Mouse (Mus musculus) heart, embryonic 15.5 days (tissue): Measurements from ENCODE around the gene Gm37419. TPM values are rescaled to one million over a fixed set of nuclear protein-coding genes. Genes with fewer than 3 reads are reported as not detected.
A peak's percentile ranks its signal among the peaks of the same experiment; 100 is the strongest.

Experiments
- ATAC-seq: fragments of 200-750 bp; cut with Nextera tagmentation; replicated peaks from 2 replicates; pipeline ENCODE4 v1.8.0; 2017; ENCODE audit warnings: low read depth, moderate TSS enrichment; ENCODE audit not compliant: insufficient number of reproducible peaks, insufficient read depth, low FRiP score
- H3K27ac ChIP-seq: fragments of 300-500 bp; sonication (generic); 2 replicates; pipeline ENCODE4 v1.5.1; 2015; ENCODE audit warnings: mild to moderate bottlenecking, inconsistent platforms
- H3K27me3 ChIP-seq: fragments of 300-500 bp; sonication (generic); 2 replicates; pipeline ENCODE4 v1.6.1; 2015; ENCODE audit warnings: inconsistent platforms
- H3K36me3 ChIP-seq: fragments of 300-500 bp; sonication (generic); 2 replicates; pipeline ENCODE4 v1.6.1; 2015; ENCODE audit warnings: mild to moderate bottlenecking, inconsistent platforms
- H3K4me1 ChIP-seq: fragments of 300-500 bp; sonication (generic); replicated peaks from 2 replicates; pipeline ENCODE4 v1.6.1; 2015; ENCODE audit warnings: inconsistent platforms
- H3K4me2 ChIP-seq: fragments of 300-500 bp; sonication (generic); 2 replicates; pipeline ENCODE4 v1.6.1; 2015; ENCODE audit warnings: inconsistent platforms, mild to moderate bottlenecking, moderate library complexity
- H3K4me3 ChIP-seq: fragments of 300-500 bp; sonication (generic); 2 replicates; pipeline ENCODE4 v1.5.1; 2015; ENCODE audit warnings: mild to moderate bottlenecking, inconsistent platforms
- H3K9ac ChIP-seq: fragments of 300-500 bp; sonication (generic); 2 replicates; pipeline ENCODE4 v1.6.1; 2015; ENCODE audit warnings: mild to moderate bottlenecking, inconsistent platforms
- H3K9me3 ChIP-seq: fragments of 300-500 bp; sonication (generic); replicated peaks from 2 replicates; pipeline ENCODE4 v1.6.1; 2016; ENCODE audit warnings: inconsistent platforms
- WGBS: fragments of 180-500 bp; shearing (Covaris S2); methylation state at CpG from one replicate; pipeline ENCODE4 v1.1.7; 2015; ENCODE audit warnings: mixed read lengths; 5-methylcytosine and 5-hydroxymethylcytosine counted together
- polyA plus RNA-seq: library from polyadenylated mRNA; unstranded; fragments of >200 nt; fragmentation: Nextera tagmentation; extraction: Ambion mirVana; gene quantifications from 2 replicates; pipeline ENCODE4 v1.2.1, GENCODE M21; 2015

Gene Gm37419
- polyA plus RNA-seq: not detected in 2 replicates

DNA sequence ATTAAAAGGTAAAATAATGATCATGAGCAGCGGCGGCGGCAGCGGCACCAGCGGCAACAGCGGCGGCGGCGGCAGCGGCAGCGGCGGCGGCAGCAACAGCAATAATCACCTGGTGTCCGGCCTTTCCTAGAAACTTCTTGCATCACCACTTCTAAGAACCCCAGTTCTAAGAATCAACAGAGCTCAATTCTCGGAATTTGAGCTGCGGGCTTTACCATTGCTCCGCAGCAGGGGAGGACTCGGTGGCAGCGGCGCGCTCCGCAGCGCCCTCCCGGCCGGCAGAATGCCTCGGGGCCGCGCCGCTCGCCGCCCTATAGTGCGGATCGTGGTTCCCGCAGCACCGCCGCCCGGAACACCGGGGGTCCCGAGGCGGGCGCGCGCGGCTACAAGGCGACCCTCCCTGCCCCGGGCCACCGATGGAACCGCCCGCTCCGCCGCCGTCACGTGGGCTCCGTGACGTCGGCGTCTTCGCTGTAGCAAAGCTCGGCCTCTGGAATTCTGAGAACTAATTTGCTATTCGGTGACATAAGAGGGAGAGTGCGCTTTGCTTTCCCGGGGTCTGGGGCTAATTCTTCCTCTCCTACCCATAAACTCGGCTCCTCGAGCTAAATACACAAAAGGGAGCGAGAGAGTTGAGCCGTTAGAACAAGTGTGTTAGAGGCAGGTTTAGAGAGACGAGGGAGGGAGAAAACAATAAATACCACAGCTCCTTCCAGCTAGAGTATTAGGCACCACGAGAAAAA lies at the start of gene Gm37419, which contains the start of gene Bcl6:
Gm37419 (plus strand) TSS at position 17 of the 743 bp plus-strand sequence.
Bcl6 (minus strand) TSS at position 387 of the 743 bp plus-strand sequence.
- Histone ChIP-seq H3K4me2 (peak within 1 kb of the TSS; percentile 93), H3K36me3 (no peaks in the 10 kb centered on the region), H3K9me3 (no peaks in the 10 kb centered on the region), H3K27me3 (no peaks in the 10 kb centered on the region), H3K4me1 (peaks cover 37% of the 10 kb centered on the region), H3K4me3 (peak within 1 kb of the TSS; percentile 75), H3K27ac (peak within 1 kb of the TSS; percentile 98), H3K9ac (peak within 1 kb of the TSS; percentile 87)
- ATAC-seq: peak; percentile 68
- under 1% methylated on average over 68 of the region's 68 CpGs for WGBS

DNA sequence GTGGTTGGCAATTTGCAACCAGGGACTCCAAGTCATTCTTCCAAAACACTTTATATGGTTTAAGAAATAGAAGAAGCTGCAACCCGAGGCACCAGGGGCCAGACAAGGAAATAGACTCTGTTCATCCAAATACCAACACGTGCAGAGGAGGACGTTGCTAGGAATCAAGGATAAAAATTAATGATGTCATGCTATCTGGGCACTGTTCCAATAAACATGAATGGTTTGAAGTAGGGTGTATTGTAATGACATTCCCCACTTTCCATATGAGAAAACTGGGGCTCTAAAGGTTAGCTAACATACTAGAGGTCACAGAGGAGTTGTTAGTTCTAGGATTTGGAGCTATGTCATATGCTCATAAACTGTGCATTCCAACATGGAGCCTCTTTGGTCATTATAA lies 43.5 kb upstream of the Gm37419 start:
- Histone ChIP-seq H3K9me3 (no peaks in the 10 kb centered on the region), H3K4me2 (no peak overlapping the region), H3K4me3 (no peak overlapping the region), H3K27me3 (no peaks in the 10 kb centered on the region), H3K27ac (no peak overlapping the region), H3K4me1 (no peaks in the 10 kb centered on the region; the same call in 1 of the 2 replicates), H3K9ac (no peak overlapping the region), H3K36me3 (no peaks in the 10 kb centered on the region)
- ATAC-seq: no peak
- 18% methylated on average over 3 of the region's 3 CpGs for WGBS

GRCm38 (mm10) chr16:23947654-23948053 lies 40.6 kb upstream of the Gm37419 start:
- Histone ChIP-seq H3K27ac (no peak overlapping the region), H3K9me3 (no peaks in the 10 kb centered on the region), H3K36me3 (no peaks in the 10 kb centered on the region), H3K4me1 (no peaks in the 10 kb centered on the region; the same call in 1 of the 2 replicates), H3K27me3 (no peaks in the 10 kb centered on the region), H3K9ac (no peak overlapping the region), H3K4me3 (no peak overlapping the region), H3K4me2 (no peak overlapping the region)
- WGBS: 86% methylated on average over 6 of the region's 6 CpGs
- ATAC-seq: no peak

DNA sequence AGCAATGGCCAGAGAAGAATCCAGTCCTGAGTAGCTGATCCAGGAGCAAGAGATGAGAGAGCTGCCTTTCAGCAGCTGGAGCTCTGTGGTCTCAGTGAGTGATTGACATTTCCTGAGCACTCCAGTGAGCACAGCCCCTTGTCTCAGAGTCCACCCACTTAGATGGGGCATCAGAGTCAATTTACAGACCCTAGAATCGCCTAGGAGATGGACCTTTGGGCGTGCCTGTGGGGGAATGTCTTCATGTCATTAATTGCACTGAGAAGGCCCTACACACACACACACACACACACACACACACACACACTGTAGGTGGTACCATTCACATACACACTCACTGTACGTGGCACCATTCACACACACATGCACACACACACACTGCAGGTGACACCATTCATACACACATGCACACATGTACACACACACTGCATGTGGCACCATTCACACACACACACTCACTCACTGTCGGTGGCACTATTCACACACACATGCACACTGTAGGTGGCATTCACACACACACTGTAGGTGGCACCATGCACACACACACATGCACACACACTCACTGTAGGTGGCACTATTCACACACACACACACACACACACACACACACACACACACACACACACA lies 36.1 kb upstream of the Gm37419 start:
- 0 out of 2 replicates have a peak, but pooled peaks cover 3% of the 10 kb centered on the region for H3K4me1 ChIP-seq
- no peak for ATAC-seq
- no peak overlapping the region for H3K4me3 ChIP-seq

GRCm38 (mm10) chr16:23953189-23953958 lies 34.9 kb upstream of the Gm37419 start:
- Histone ChIP-seq H3K4me3 (no peak overlapping the region), H3K27ac (no peak overlapping the region), H3K4me2 (no peak overlapping the region), H3K4me1 (0 out of 2 replicates have a peak, but pooled peaks cover 3% of the 10 kb centered on the region), H3K27me3 (no peaks in the 10 kb centered on the region), H3K9ac (no peak overlapping the region), H3K36me3 (no peaks in the 10 kb centered on the region), H3K9me3 (no peaks in the 10 kb centered on the region)
- no peak for ATAC-seq
- 39% methylated on average over 11 of the region's 11 CpGs for WGBS

More for the DNA sequence above, 36.1 kb upstream of the Gm37419 start:
- Histone ChIP-seq H3K4me2 (no peak overlapping the region), H3K9me3 (no peaks in the 10 kb centered on the region), H3K36me3 (no peaks in the 10 kb centered on the region), H3K27me3 (no peaks in the 10 kb centered on the region), H3K27ac (no peak overlapping the region), H3K9ac (no peak overlapping the region)
- 72% methylated on average over 4 of the region's 4 CpGs for WGBS

DNA sequence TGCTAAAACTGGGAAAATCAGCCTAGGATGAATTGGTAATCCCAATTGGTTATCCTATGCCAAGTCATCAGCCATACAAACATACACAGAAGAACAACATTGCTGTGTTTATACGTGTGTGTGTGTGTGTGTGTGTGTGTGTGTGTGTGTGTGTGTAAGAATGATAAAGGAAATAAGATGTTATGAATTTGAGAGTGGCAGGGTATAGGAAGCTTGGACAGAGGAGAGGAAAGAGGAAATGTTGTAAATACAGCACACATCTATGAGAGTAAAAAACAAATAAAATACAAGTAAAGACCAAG lies 34.4 kb upstream of the Gm37419 start:
- H3K36me3 ChIP-seq: no peaks in the 10 kb centered on the region
- no peak overlapping the region for H3K27ac ChIP-seq
- WGBS: 0% methylated on average over 1 of the region's 1 CpGs
- ATAC-seq: no peak
- H3K9ac ChIP-seq: no peak overlapping the region
- 0 out of 2 replicates have a peak, but pooled peaks cover 3% of the 10 kb centered on the region for H3K4me1 ChIP-seq
- H3K27me3 ChIP-seq: no peaks in the 10 kb centered on the region
- H3K4me2 ChIP-seq: no peak overlapping the region
- H3K9me3 ChIP-seq: no peaks in the 10 kb centered on the region
- no peak overlapping the region for H3K4me3 ChIP-seq

GRCm38 (mm10) chr16:23958938-23959337 lies 29.3 kb upstream of the Gm37419 start:
- no peak for ATAC-seq
- Histone ChIP-seq H3K4me3 (no peak overlapping the region), H3K27me3 (no peaks in the 10 kb centered on the region), H3K36me3 (no peaks in the 10 kb centered on the region), H3K27ac (no peak overlapping the region), H3K9me3 (no peaks in the 10 kb centered on the region), H3K4me1 (peaks cover under 1% of the 10 kb centered on the region; the same call in 1 of the 2 replicates), H3K9ac (no peak overlapping the region), H3K4me2 (no peak overlapping the region)

DNA sequence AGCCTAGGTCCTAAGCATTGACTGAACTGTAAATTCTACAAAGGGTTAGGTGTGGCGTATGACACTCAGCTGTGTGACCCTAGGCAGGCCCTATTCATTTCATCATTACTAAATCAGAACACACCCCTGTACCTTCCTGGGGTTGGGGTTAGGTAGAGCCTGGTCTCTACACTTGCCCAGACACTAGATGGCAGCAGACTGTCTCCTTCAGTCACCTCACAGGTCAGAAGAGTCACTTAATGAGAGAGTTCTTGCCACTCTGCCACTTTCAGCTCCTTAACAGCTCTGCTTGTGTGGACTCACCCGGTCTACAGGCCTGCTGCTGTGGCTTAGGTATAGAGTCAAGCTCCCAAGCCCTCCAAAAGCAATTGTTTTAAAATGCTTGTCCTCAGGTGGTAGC lies 25.9 kb upstream of the Gm37419 start:
- no peak overlapping the region for H3K4me3 ChIP-seq
- 81% methylated on average over 2 of the region's 2 CpGs for WGBS
- no peak overlapping the region for H3K4me2 ChIP-seq
- no peak overlapping the region for H3K9ac ChIP-seq
- ATAC-seq: peak; percentile 35; the same call in 1 of the 2 replicates
- no peak overlapping the region for H3K27ac ChIP-seq
- H3K4me1 ChIP-seq: peaks cover 9% of the 10 kb centered on the region
- no peaks in the 10 kb centered on the region for H3K27me3 ChIP-seq
- no peaks in the 10 kb centered on the region; the same call in 1 of the 2 replicates for H3K36me3 ChIP-seq
- no peaks in the 10 kb centered on the region for H3K9me3 ChIP-seq

- Histone ChIP-seq H3K27me3 (no peaks in the 10 kb centered on the region), H3K27ac (no peak overlapping the region), H3K9me3 (no peaks in the 10 kb centered on the region), H3K4me1 (peaks cover 9% of the 10 kb centered on the region), H3K4me3 (no peak overlapping the region), H3K4me2 (no peak overlapping the region), H3K36me3 (peaks cover 6% of the 10 kb centered on the region; the same call in 1 of the 2 replicates), H3K9ac (no peak overlapping the region)
- WGBS: 60% methylated on average over 22 of the region's 22 CpGs
- ATAC-seq: no peak
Observed at GRCm38 (mm10) chr16:23963896-23964668, 24.2 kb upstream of the Gm37419 start.

DNA sequence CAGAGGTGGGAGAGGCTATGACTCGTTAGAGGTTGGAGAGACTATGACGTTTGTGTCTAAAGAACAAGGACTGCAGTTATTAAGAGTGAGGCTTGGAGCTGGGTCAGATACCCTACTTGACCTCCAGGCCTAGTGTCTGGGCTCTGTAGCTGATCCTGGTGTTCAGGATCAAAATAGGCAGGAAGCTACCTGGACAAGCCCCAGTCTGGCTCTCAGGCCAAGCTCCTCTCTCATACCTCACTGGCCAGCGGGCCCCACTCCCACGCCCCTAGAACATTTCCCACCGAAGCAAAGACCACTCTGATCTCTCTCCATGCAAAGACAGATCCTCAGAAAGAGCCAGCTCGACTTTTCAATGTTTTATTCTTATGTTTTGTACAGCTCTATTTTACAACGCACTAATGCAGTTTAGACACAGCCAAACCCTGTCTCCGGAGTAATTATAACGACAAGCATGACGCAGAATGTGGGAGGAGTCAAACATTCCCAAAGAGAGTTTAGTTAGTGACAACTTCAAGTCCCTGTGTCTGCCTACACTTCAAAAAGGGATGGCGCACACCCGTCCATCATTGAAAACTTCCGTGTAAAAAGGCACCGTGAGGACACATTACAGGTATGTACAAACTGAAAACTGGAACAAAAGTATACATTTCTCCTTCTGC lies 23.4 kb upstream of the Gm37419 start:
- no peak overlapping the region for H3K4me3 ChIP-seq
- H3K9ac ChIP-seq: no peak overlapping the region
- WGBS: 74% methylated on average over 14 of the region's 14 CpGs
- no peaks in the 10 kb centered on the region for H3K27me3 ChIP-seq
- no peaks in the 10 kb centered on the region for H3K9me3 ChIP-seq
- no peak overlapping the region for H3K27ac ChIP-seq
- peaks cover 6% of the 10 kb centered on the region; the same call in 1 of the 2 replicates for H3K36me3 ChIP-seq
- no peak for ATAC-seq
- H3K4me2 ChIP-seq: no peak overlapping the region
- peaks cover 9% of the 10 kb centered on the region for H3K4me1 ChIP-seq
